Mouse (Mus musculus) forebrain, postnatal 0 days (tissue): ENCODE measurements around the gene Atf1. TPM values are rescaled to one million over a fixed set of nuclear protein-coding genes. Genes with fewer than 3 reads are reported as not detected.

ENCODE experiments used
- ATAC-seq: fragments of 200-750 bp; cut with Nextera tagmentation; 2 replicates; pipeline ENCODE4 v1.8.0; 2017; ENCODE audit warnings: mild to moderate bottlenecking, moderate library complexity
- DNase-seq: peaks from one replicate; pipeline ENCODE4 v3.0.0-alpha.2; 2015
- H3K27ac ChIP-seq: fragments of 300-500 bp; sonication (generic); 2 replicates; pipeline ENCODE4 v1.5.1; 2014; ENCODE audit warnings: low read depth, mild to moderate bottlenecking, antibody characterized with exemption, low read length, moderate library complexity, mixed read lengths
- H3K27me3 ChIP-seq: fragments of 300-500 bp; sonication (generic); 2 replicates; pipeline ENCODE4 v1.6.1; 2014; ENCODE audit warnings: mild to moderate bottlenecking, low read length, mixed read lengths; ENCODE audit not compliant: insufficient read depth
- H3K36me3 ChIP-seq: fragments of 300-500 bp; sonication (generic); 2 replicates; pipeline ENCODE4 v1.6.1; 2014; ENCODE audit warnings: mild to moderate bottlenecking, moderate library complexity; ENCODE audit not compliant: insufficient read depth
- H3K4me1 ChIP-seq: fragments of 300-500 bp; sonication (generic); 2 replicates; pipeline ENCODE4 v1.6.1; 2014; ENCODE audit warnings: antibody characterized with exemption; ENCODE audit not compliant: insufficient read depth
- H3K4me2 ChIP-seq: fragments of 300-500 bp; sonication (generic); 2 replicates; pipeline ENCODE4 v1.6.1; 2014; ENCODE audit warnings: low read depth, mild to moderate bottlenecking, moderate library complexity
- H3K4me3 ChIP-seq: fragments of 300-500 bp; sonication (generic); 2 replicates; pipeline ENCODE4 v1.5.1; 2014; ENCODE audit warnings: low read depth, low read length, mixed read lengths
- H3K9ac ChIP-seq: fragments of 300-500 bp; sonication (generic); 2 replicates; pipeline ENCODE4 v1.6.1; 2014; ENCODE audit warnings: mild to moderate bottlenecking
- H3K9me3 ChIP-seq: fragments of 300-500 bp; sonication (generic); 2 replicates; pipeline ENCODE4 v1.6.1; 2016; ENCODE audit warnings: low read length
- CTCF ChIP-seq: sonication (generic); IDR thresholded peaks from 2 replicates; pipeline ENCODE4 v1.5.1; 2016; ENCODE audit warnings: antibody characterized with exemption, control low read depth, low read depth
- WGBS: fragments of 180-500 bp; shearing (Covaris S2); extraction: QIAGEN DNeasy Blood & Tissue Kit; methylation state at CpG from one replicate; pipeline ENCODE4 v1.1.7; 2014; 5-methylcytosine and 5-hydroxymethylcytosine counted together
- polyA plus RNA-seq: library from polyadenylated mRNA; unstranded; fragments of >200 nt; fragmentation: Nextera tagmentation; extraction: Ambion mirVana; gene quantifications from 2 replicates; pipeline ENCODE4 v1.2.1, GENCODE M21; 2015
- total RNA-seq: library from RNA; depleted of rRNA; stranded (reverse); fragments of >200 nt; gene quantifications from 2 replicates; pipeline ENCODE4 v1.2.3, GENCODE M21; 2014; rRNA removed

The Atf1 gene
- total RNA-seq (5.4 and 5.6 TPM in 2 replicates), polyA plus RNA-seq (4.6 and 9.2 TPM in 2 replicates)

- Histone ChIP-seq H3K4me3 (peak within 1 kb of the TSS; percentile 93), H3K27me3 (no peaks in the 10 kb centered on the region), H3K27ac (peak within 1 kb of the TSS; percentile 100), H3K4me1 (0 out of 2 replicates have a peak, but pooled peaks cover 9% of the 10 kb centered on the region), H3K4me2 (peak within 1 kb of the TSS; percentile 51), H3K9ac (peak within 1 kb of the TSS; percentile 98), H3K9me3 (no peaks in the 10 kb centered on the region), H3K36me3 (no peaks in the 10 kb centered on the region)
- peak; percentile 96 for DNase-seq
- peak; percentile 36 for TF ChIP-seq CTCF
- peak; percentile 88 for ATAC-seq
- under 1% methylated on average over 80 of the region's 133 CpGs for WGBS
These were observed at the start of gene Atf1 for GRCm38 (mm10) chr15:100227663-100228534. TSS of gene Atf1 (plus strand) at chr15:100227819.

GRCm38 (mm10) chr15:100178487-100178886 is 49.1 kb upstream of the Atf1 start:
- DNase-seq = no peak
- no peak for ATAC-seq
- Histone ChIP-seq H3K27me3 (no peaks in the 10 kb centered on the region), H3K4me1 (no peaks in the 10 kb centered on the region), H3K36me3 (peaks cover 74% of the 10 kb centered on the region), H3K4me3 (no peak overlapping the region), H3K27ac (no peak overlapping the region), H3K9me3 (no peaks in the 10 kb centered on the region), H3K4me2 (no peak overlapping the region), H3K9ac (no peak overlapping the region)
- 64% methylated on average over 7 of the region's 7 CpGs for WGBS
- no peak for TF ChIP-seq CTCF

- Histone ChIP-seq H3K9ac (no peak overlapping the region), H3K9me3 (no peaks in the 10 kb centered on the region), H3K27me3 (no peaks in the 10 kb centered on the region), H3K36me3 (peaks cover 69% of the 10 kb centered on the region), H3K4me2 (no peak overlapping the region), H3K4me1 (no peaks in the 10 kb centered on the region), H3K4me3 (no peak overlapping the region), H3K27ac (no peak overlapping the region)
- ATAC-seq = peak; percentile 12; the same call in 1 of the 2 replicates
- WGBS = 86% methylated on average over 6 of the region's 6 CpGs
- TF ChIP-seq CTCF = no peak
- DNase-seq = no peak
These were observed 47.9 kb upstream of the Atf1 start for GRCm38 (mm10) chr15:100179685-100180084.

- no peaks in the 10 kb centered on the region for H3K4me1 ChIP-seq
- peak; percentile 56 for DNase-seq
- no peaks in the 10 kb centered on the region for H3K27me3 ChIP-seq
- no peak for TF ChIP-seq CTCF
- H3K9me3 ChIP-seq = no peaks in the 10 kb centered on the region
- H3K4me2 ChIP-seq = no peak overlapping the region
- ATAC-seq = peak; percentile 71
- H3K4me3 ChIP-seq = no peak overlapping the region
- H3K27ac ChIP-seq = no peak overlapping the region
- H3K9ac ChIP-seq = no peak overlapping the region
- WGBS = 60% methylated on average over 4 of the region's 4 CpGs
- peaks cover 69% of the 10 kb centered on the region for H3K36me3 ChIP-seq
These were observed 47.4 kb upstream of the Atf1 start for GRCm38 (mm10) chr15:100180221-100180620.

GRCm38 (mm10) chr15:100181841-100182240 is 45.8 kb upstream of the Atf1 start:
- Histone ChIP-seq H3K27ac (no peak overlapping the region), H3K36me3 (peaks cover 76% of the 10 kb centered on the region), H3K4me1 (no peaks in the 10 kb centered on the region), H3K4me3 (no peak overlapping the region), H3K27me3 (no peaks in the 10 kb centered on the region), H3K9ac (no peak overlapping the region), H3K9me3 (no peaks in the 10 kb centered on the region), H3K4me2 (no peak overlapping the region)
- 85% methylated on average over 10 of the region's 10 CpGs for WGBS
- TF ChIP-seq CTCF = no peak
- no peak for DNase-seq
- no peak for ATAC-seq

GRCm38 (mm10) chr15:100182526-100183280 is 44.9 kb upstream of the Atf1 start:
- TF ChIP-seq CTCF = no peak
- no peak overlapping the region for H3K27ac ChIP-seq
- 90% methylated on average over 28 of the region's 28 CpGs for WGBS
- H3K9me3 ChIP-seq = no peaks in the 10 kb centered on the region
- H3K4me2 ChIP-seq = no peak overlapping the region
- H3K4me3 ChIP-seq = no peak overlapping the region
- no peak for DNase-seq
- H3K9ac ChIP-seq = no peak overlapping the region
- peaks cover 78% of the 10 kb centered on the region for H3K36me3 ChIP-seq
- no peak for ATAC-seq
- no peaks in the 10 kb centered on the region for H3K27me3 ChIP-seq
- H3K4me1 ChIP-seq = no peaks in the 10 kb centered on the region

GRCm38 (mm10) chr15:100183510-100183909 is 44.1 kb upstream of the Atf1 start:
- Histone ChIP-seq H3K9me3 (no peaks in the 10 kb centered on the region), H3K36me3 (peaks cover 74% of the 10 kb centered on the region), H3K4me3 (no peak overlapping the region), H3K4me1 (no peaks in the 10 kb centered on the region), H3K4me2 (no peak overlapping the region), H3K9ac (no peak overlapping the region), H3K27me3 (no peaks in the 10 kb centered on the region), H3K27ac (no peak overlapping the region)
- ATAC-seq = no peak
- 94% methylated on average over 10 of the region's 10 CpGs for WGBS
- no peak for TF ChIP-seq CTCF
- no peak for DNase-seq
